Mouse (Mus musculus): ENCODE measurements around the gene Ccdc115. TPM values are rescaled to one million over a fixed set of nuclear protein-coding genes. Genes with fewer than 3 reads are reported as not detected.

The Ccdc115 gene
- polyA plus RNA-seq, 1 experiment from 2014 or later: 48.9 TPM

DNA sequence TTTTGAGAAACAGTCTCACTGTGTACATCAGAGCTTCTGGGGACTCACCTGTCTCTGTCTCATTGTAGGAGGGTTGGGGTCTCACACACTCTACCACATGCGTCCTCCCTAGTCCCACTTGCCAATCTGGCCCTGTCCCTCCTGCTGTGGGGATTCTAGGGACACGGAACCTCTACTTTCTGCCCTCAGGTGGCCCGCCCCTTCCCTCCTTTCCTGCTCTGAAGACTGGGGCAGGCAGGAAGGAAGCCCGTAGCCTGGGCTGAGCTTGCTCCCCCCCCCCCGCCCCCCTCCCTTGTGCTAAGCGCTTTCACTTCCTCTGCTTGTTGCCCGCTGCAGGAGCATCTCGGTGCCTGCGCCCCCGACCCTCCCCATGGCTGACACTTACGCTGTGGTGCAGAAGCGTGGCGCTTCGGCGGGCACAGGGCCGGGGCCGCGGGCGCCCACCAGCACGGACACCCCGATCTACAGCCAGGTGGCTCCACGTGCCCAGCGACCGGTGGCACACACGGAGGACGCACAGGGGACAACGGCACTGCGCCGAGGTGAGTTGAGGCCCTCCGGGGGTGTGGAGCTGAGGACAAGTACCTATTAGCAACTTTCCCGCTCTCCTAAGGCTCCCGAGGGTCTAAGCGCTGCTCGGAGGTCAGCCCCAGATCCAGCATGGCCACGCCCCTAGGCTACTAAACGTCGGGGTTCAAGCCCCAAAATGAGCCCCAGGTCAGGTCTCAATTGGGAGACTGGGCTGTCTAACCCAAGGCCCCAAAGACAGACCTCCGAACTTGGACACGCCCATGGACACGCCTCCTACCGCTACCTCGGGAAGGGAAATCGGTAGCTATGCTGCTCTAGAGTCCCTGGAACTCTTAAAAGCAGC lies 33.2 kb upstream of the Ccdc115 start:
- H3K9me3 ChIP-seq (ENCODE audit: control insufficient read depth, low read length): no peaks in the 10 kb centered on the region
- peak overlapping the region; percentile 60 for H3K9ac ChIP-seq (ENCODE audit: low read depth, low read length)
- H3K4me3 ChIP-seq (ENCODE audit: low read length): peak overlapping the region; percentile 57
- WGBS: 1% methylated on average over 42 of the region's 43 CpGs
- peak; percentile 55 for ATAC-seq (ENCODE audit: low FRiP score, low TSS enrichment)
- no peak overlapping the region for H3K27ac ChIP-seq (ENCODE audit: low read depth, low read length)
- H3K4me1 ChIP-seq (ENCODE audit: control insufficient read depth, insufficient read depth, low read length): 0 out of 2 replicates have a peak, but pooled peaks cover 2% of the 10 kb centered on the region
- no peaks in the 10 kb centered on the region for H3K36me3 ChIP-seq (ENCODE audit: control insufficient read depth, insufficient read depth, low read length)
- H3K27me3 ChIP-seq (ENCODE audit: control insufficient read depth, insufficient read depth, low read length): peaks cover 11% of the 10 kb centered on the region; the same call in 1 of the 2 replicates
- H3K4me2 ChIP-seq (replicated peaks; ENCODE audit: low read depth, low read length): peak overlapping the region; percentile 98

DNA sequence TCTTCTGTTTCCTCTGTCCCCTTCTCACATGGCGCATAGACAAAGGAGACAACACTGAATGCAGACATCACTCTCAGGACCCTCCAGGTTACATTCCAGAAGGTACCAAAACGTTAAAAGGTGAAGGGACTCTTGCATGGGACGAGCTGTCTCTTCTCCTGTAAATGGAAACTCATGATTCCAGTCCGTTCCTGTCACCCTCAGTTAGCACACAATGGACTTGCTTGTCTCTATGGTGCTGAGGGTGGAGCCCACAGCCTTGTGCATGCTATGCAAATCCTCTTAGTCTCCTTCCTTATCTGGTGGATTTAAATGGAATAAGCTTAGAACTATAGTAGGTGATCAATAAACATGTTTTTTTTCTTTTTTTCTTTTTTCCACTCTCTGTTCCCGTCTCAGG lies 30.3 kb upstream of the Ccdc115 start:
- 84% methylated on average over 5 of the region's 5 CpGs for WGBS
- Histone ChIP-seq H3K4me3 (ENCODE audit: low read length) (no peak overlapping the region), H3K9me3 (ENCODE audit: control insufficient read depth, low read length) (no peaks in the 10 kb centered on the region), H3K4me1 (ENCODE audit: control insufficient read depth, insufficient read depth, low read length) (0 out of 2 replicates have a peak, but pooled peaks cover 5% of the 10 kb centered on the region), H3K27me3 (ENCODE audit: control insufficient read depth, insufficient read depth, low read length) (peaks cover 11% of the 10 kb centered on the region; the same call in 1 of the 2 replicates), H3K36me3 (ENCODE audit: control insufficient read depth, insufficient read depth, low read length) (no peaks in the 10 kb centered on the region), H3K9ac (ENCODE audit: low read depth, low read length) (no peak overlapping the region), H3K4me2 (replicated peaks; ENCODE audit: low read depth, low read length) (no peak overlapping the region), H3K27ac (ENCODE audit: low read depth, low read length) (no peak overlapping the region)
- no peak for ATAC-seq (ENCODE audit: low FRiP score, low TSS enrichment)

DNA sequence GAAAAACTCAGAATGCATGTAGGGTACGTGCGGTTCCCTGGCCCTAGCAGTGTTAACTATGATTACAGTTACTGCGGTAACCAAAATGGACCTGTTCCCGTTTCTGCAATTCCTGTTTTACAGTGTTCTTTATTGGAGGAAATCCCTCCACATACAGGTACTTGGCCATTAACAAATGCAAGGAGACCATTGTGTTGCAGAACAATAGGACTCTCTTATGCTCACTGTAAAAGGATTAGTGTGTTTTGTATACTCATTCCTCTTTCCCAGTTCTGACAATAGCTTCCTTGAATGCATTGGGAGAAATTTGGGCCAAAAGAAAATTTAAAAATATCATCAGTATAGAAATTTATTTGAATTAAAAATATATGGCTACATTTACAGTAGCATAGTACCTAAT lies 29.0 kb upstream of the Ccdc115 start:
- Histone ChIP-seq H3K27ac (ENCODE audit: low read depth, low read length) (no peak overlapping the region), H3K9ac (ENCODE audit: low read depth, low read length) (no peak overlapping the region), H3K9me3 (ENCODE audit: control insufficient read depth, low read length) (no peaks in the 10 kb centered on the region), H3K27me3 (ENCODE audit: control insufficient read depth, insufficient read depth, low read length) (peaks cover 9% of the 10 kb centered on the region; the same call in 1 of the 2 replicates), H3K4me2 (replicated peaks; ENCODE audit: low read depth, low read length) (no peak overlapping the region), H3K36me3 (ENCODE audit: control insufficient read depth, insufficient read depth, low read length) (no peaks in the 10 kb centered on the region), H3K4me1 (ENCODE audit: control insufficient read depth, insufficient read depth, low read length) (0 out of 2 replicates have a peak, but pooled peaks cover 5% of the 10 kb centered on the region), H3K4me3 (ENCODE audit: low read length) (no peak overlapping the region)
- ATAC-seq (ENCODE audit: low FRiP score, low TSS enrichment): no peak
- WGBS: 79% methylated on average over 4 of the region's 4 CpGs

DNA sequence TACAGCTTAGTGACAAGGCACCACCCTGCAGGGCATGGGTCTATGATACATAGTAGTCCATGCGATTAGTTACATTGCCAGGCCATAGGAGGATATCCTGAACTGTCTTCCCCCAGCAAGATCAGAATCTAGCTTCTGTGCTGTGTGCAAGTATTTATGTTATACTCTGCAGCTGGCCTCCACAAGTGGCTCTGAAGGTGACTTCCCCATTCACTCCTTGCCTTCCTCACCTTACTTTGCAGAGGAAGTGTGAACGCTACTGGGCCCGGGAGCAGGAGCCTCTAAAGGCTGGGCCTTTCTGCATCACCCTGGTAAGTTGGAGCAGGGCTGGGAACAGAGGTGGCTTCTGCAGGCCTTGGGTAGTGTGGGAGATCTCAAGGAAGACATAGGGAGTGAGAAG lies 28.6 kb upstream of the Ccdc115 start:
- no peak for ATAC-seq (ENCODE audit: low FRiP score, low TSS enrichment)
- H3K36me3 ChIP-seq (ENCODE audit: control insufficient read depth, insufficient read depth, low read length): no peaks in the 10 kb centered on the region
- peaks cover 6% of the 10 kb centered on the region; the same call in 1 of the 2 replicates for H3K27me3 ChIP-seq (ENCODE audit: control insufficient read depth, insufficient read depth, low read length)
- H3K9ac ChIP-seq (ENCODE audit: low read depth, low read length): no peak overlapping the region
- no peak overlapping the region for H3K4me3 ChIP-seq (ENCODE audit: low read length)
- no peak overlapping the region for H3K4me2 ChIP-seq (replicated peaks; ENCODE audit: low read depth, low read length)
- H3K9me3 ChIP-seq (ENCODE audit: control insufficient read depth, low read length): no peaks in the 10 kb centered on the region
- 64% methylated on average over 3 of the region's 3 CpGs for WGBS
- H3K4me1 ChIP-seq (ENCODE audit: control insufficient read depth, insufficient read depth, low read length): 0 out of 2 replicates have a peak, but pooled peaks cover 5% of the 10 kb centered on the region
- no peak overlapping the region for H3K27ac ChIP-seq (ENCODE audit: low read depth, low read length)

DNA sequence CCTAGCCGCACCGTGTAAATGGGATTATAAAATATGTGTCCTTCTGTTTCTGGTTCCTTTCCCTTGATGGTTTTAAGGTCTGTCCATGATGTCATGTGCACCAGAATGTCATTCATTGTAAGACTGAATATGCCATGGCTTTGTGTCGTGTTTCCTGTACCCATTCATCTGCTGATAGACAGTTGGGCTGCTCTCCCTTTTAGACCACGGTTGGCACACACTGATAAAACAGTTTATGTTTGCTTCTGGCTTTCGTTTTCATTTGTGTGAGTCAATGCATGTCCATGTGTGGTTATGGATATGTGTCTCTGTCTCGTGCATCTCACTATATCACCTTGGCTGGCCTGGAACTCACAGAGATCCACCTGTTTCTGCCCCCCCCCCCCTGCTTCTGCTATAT lies 26.0 kb upstream of the Ccdc115 start:
- no peak overlapping the region for H3K4me3 ChIP-seq (ENCODE audit: low read length)

DNA sequence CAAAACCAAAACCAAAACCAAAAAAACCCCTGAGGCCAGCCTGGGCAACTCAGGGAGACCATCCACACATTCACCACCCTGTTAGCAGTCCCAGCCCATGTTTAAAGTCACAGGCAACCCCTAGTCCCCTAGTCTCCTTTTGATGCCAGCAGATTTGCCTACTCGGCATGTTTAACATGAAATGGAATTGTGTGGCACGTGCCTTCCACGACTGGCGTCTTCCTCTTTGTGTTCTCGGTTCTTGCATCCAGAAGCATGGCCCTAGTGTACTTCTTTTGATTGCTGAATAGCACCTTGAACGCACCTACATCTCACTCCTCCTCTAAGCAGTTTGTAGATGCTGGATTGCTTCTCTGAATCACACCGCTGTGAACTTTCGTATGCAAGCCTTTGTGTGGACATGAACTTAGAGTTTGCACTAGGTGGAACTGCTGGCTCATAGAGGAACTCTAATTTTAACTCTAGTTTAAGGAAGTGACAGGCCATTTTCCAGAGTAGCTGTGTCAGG lies 24.9 kb upstream of the Ccdc115 start:
- Histone ChIP-seq H3K36me3 (ENCODE audit: control insufficient read depth, insufficient read depth, low read length) (no peaks in the 10 kb centered on the region), H3K9ac (ENCODE audit: low read depth, low read length) (no peak overlapping the region), H3K4me1 (ENCODE audit: control insufficient read depth, insufficient read depth, low read length) (0 out of 2 replicates have a peak, but pooled peaks cover 5% of the 10 kb centered on the region), H3K27ac (ENCODE audit: low read depth, low read length) (no peak overlapping the region), H3K4me2 (replicated peaks; ENCODE audit: low read depth, low read length) (no peak overlapping the region), H3K27me3 (ENCODE audit: control insufficient read depth, insufficient read depth, low read length) (peaks cover 3% of the 10 kb centered on the region; the same call in 1 of the 2 replicates), H3K9me3 (ENCODE audit: control insufficient read depth, low read length) (no peaks in the 10 kb centered on the region), H3K4me3 (ENCODE audit: low read length) (no peak overlapping the region)
- 86% methylated on average over 8 of the region's 8 CpGs for whole genome bisulfite sequencing
- ATAC-seq (ENCODE audit: low FRiP score, low TSS enrichment): no peak

More for the DNA sequence above, 26.0 kb upstream of the Ccdc115 start:
- Histone ChIP-seq H3K36me3 (ENCODE audit: control insufficient read depth, insufficient read depth, low read length) (no peaks in the 10 kb centered on the region), H3K9me3 (ENCODE audit: control insufficient read depth, low read length) (no peaks in the 10 kb centered on the region), H3K4me2 (replicated peaks; ENCODE audit: low read depth, low read length) (no peak overlapping the region), H3K9ac (ENCODE audit: low read depth, low read length) (no peak overlapping the region), H3K27ac (ENCODE audit: low read depth, low read length) (no peak overlapping the region), H3K4me1 (ENCODE audit: control insufficient read depth, insufficient read depth, low read length) (0 out of 2 replicates have a peak, but pooled peaks cover 5% of the 10 kb centered on the region), H3K27me3 (ENCODE audit: control insufficient read depth, insufficient read depth, low read length) (no peaks in the 10 kb centered on the region; the same call in 1 of the 2 replicates)
- ATAC-seq (ENCODE audit: low FRiP score, low TSS enrichment): no peak
- 79% methylated on average over 6 of the region's 6 CpGs for WGBS

DNA sequence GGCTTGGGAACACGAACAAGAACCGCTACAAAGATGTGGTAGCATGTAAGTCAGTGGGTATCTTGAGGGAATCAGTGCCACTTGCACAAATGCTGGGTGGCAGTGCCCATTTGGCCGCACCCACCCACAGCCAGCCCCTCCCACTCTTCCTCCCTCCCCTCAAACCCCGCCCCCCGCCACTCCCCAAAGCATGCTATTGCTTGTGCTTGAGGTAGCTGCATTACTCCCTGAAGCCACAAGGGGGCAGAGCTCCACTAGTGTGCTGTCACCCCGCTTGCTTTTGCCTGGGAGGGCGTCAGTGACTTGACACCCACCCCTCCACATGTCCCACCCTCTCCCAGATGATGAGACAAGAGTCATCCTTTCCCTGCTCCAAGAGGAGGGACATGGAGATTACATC lies 23.3 kb upstream of the Ccdc115 start:
- Histone ChIP-seq H3K36me3 (ENCODE audit: control insufficient read depth, insufficient read depth, low read length) (no peaks in the 10 kb centered on the region), H3K4me1 (ENCODE audit: control insufficient read depth, insufficient read depth, low read length) (0 out of 2 replicates have a peak, but pooled peaks cover 5% of the 10 kb centered on the region), H3K27me3 (ENCODE audit: control insufficient read depth, insufficient read depth, low read length) (peaks cover 14% of the 10 kb centered on the region; the same call in 1 of the 2 replicates), H3K4me3 (ENCODE audit: low read length) (no peak overlapping the region), H3K9ac (ENCODE audit: low read depth, low read length) (no peak overlapping the region), H3K9me3 (ENCODE audit: control insufficient read depth, low read length) (no peaks in the 10 kb centered on the region), H3K27ac (ENCODE audit: low read depth, low read length) (no peak overlapping the region), H3K4me2 (replicated peaks; ENCODE audit: low read depth, low read length) (no peak overlapping the region)
- ATAC-seq (ENCODE audit: low FRiP score, low TSS enrichment): no peak; the same call in 1 of the 2 replicates
- 26% methylated on average over 7 of the region's 7 CpGs for WGBS

DNA sequence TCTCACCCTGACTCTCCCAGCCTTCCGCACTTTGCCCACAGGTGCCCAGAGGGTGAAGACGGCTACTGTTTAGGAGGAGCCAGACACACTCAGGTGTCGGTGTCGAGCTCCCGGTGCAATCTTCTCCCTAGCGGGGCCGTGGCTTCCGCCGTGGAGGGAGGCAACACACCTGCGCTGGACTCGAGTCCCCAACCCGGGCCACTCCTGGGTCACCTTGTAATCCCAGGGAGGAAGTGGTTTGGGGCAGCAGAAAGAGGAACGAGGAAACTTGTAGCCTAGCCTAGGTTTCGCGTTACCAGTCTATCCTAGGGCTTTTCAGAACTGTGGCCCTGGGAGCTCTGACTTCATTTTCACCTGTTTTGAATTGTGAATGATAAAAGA lies 20.6 kb upstream of the Ccdc115 start:
- Histone ChIP-seq H3K4me2 (replicated peaks; ENCODE audit: low read depth, low read length) (peak overlapping the region; percentile 75), H3K27me3 (ENCODE audit: control insufficient read depth, insufficient read depth, low read length) (peaks cover 21% of the 10 kb centered on the region; the same call in 1 of the 2 replicates), H3K4me3 (ENCODE audit: low read length) (peak overlapping the region; percentile 50), H3K9me3 (ENCODE audit: control insufficient read depth, low read length) (no peaks in the 10 kb centered on the region), H3K27ac (ENCODE audit: low read depth, low read length) (no peak overlapping the region), H3K4me1 (ENCODE audit: control insufficient read depth, insufficient read depth, low read length) (no peaks in the 10 kb centered on the region), H3K9ac (ENCODE audit: low read depth, low read length) (peak overlapping the region; percentile 34; the same call in 1 of the 2 replicates), H3K36me3 (ENCODE audit: control insufficient read depth, insufficient read depth, low read length) (no peaks in the 10 kb centered on the region)
- WGBS: 1% methylated on average over 15 of the region's 15 CpGs
- ATAC-seq (ENCODE audit: low FRiP score, low TSS enrichment): no peak; the same call in 1 of the 2 replicates

All from kidney, embryonic 14.5 days (tissue).